In genomic region chr5:20470466-20470865, GRCm38 (mm10) we compare ENCODE assay signal across 10 mouse cellular contexts.
DNase-seq lines count a peak whose midpoint lies in the region; ATAC-seq and TF ChIP-seq lines count a peak whose summit lies in the region.
"Had no signal": no experiment of that assay in that cellular context is flagged by ENCODE, and none has a peak within 500 bp of the region (broad histone marks: within the 10 kb centered on the region; RNA-seq: fewer than 3 reads in every experiment).

No protein-coding gene starts in this region.

- DNase-seq in CD4-positive helper T cell, adult 2 months (ENCODE audit: low read depth, low spot score), result peak; percentile 30
- peak; percentile 50 for DNase-seq in adrenal gland, postnatal 10 days
- DNase-seq in kidney, postnatal 0 days (ENCODE audit: low spot score), result no peak
- no peak for DNase-seq in right cerebral cortex, postnatal 25 days

- H3K4me1 ChIP-seq in hindbrain, embryonic 13.5 days (replicated peaks), result no peaks in the 10 kb centered on the region
- H3K4me1 ChIP-seq in hindbrain, embryonic 12.5 days, result no peaks in the 10 kb centered on the region
- H3K4me1 ChIP-seq in kidney, postnatal 0 days (replicated peaks; ENCODE audit: insufficient read depth, low read length), result no peaks in the 10 kb centered on the region
- no peaks in the 10 kb centered on the region for H3K4me1 ChIP-seq in small intestine, adult 2 months (ENCODE audit: control insufficient read depth, insufficient read depth, insufficient read length, low read length)
- H3K4me1 ChIP-seq: embryonic facial prominence, embryonic 12.5 days; liver, embryonic 15.5 days had no signal

- peaks cover 8% of the 10 kb centered on the region for H3K36me3 ChIP-seq in hindbrain, embryonic 13.5 days
- H3K36me3 ChIP-seq in hindbrain, embryonic 12.5 days, result no peaks in the 10 kb centered on the region
- H3K36me3 ChIP-seq in kidney, postnatal 0 days (ENCODE audit: insufficient read depth, low read length), result no peaks in the 10 kb centered on the region
- H3K36me3 ChIP-seq in small intestine, adult 2 months (ENCODE audit: control insufficient read depth, insufficient read depth, low read length), result no peaks in the 10 kb centered on the region
- H3K36me3 ChIP-seq: embryonic facial prominence, embryonic 12.5 days; liver, embryonic 15.5 days had no signal

- H3K9ac ChIP-seq in hindbrain, embryonic 13.5 days, result no peak overlapping the region
- H3K9ac ChIP-seq in hindbrain, embryonic 12.5 days, result no peak overlapping the region
- no peak overlapping the region for H3K9ac ChIP-seq in kidney, postnatal 0 days (ENCODE audit: low read depth, low read length)
- H3K9ac ChIP-seq: embryonic facial prominence, embryonic 12.5 days; liver, embryonic 15.5 days had no signal

- H3K9me3 ChIP-seq in hindbrain, embryonic 13.5 days, result no peaks in the 10 kb centered on the region
- no peaks in the 10 kb centered on the region for H3K9me3 ChIP-seq in hindbrain, embryonic 12.5 days (replicated peaks)
- H3K9me3 ChIP-seq in kidney, postnatal 0 days (replicated peaks; ENCODE audit: low read length), result no peaks in the 10 kb centered on the region
- H3K9me3 ChIP-seq: embryonic facial prominence, embryonic 12.5 days; liver, embryonic 15.5 days had no signal

- H3K27ac ChIP-seq in hindbrain, embryonic 13.5 days, result no peak overlapping the region
- no peak overlapping the region for H3K27ac ChIP-seq in hindbrain, embryonic 12.5 days
- H3K27ac ChIP-seq in kidney, postnatal 0 days, result no peak overlapping the region
- H3K27ac ChIP-seq in small intestine, adult 2 months (ENCODE audit: insufficient read depth, low read depth, low read length), result no peak overlapping the region
- H3K27ac ChIP-seq: embryonic facial prominence, embryonic 12.5 days; liver, embryonic 15.5 days had no signal

- TF ChIP-seq POLR2A in small intestine, adult 2 months (IDR thresholded peaks at IDR 0.05; ENCODE audit: low read depth, low read length), result no peak

- H3K4me2 ChIP-seq in hindbrain, embryonic 13.5 days, result no peak overlapping the region
- H3K4me2 ChIP-seq in hindbrain, embryonic 12.5 days (replicated peaks), result no peak overlapping the region
- no peak overlapping the region for H3K4me2 ChIP-seq in kidney, postnatal 0 days (ENCODE audit: low read length)
- H3K4me2 ChIP-seq: embryonic facial prominence, embryonic 12.5 days; liver, embryonic 15.5 days had no signal

- ATAC-seq in hindbrain, embryonic 13.5 days (ENCODE audit: low FRiP score), result 0 out of 2 replicates have a peak, but pooled peaks have one; percentile 36
- no peak for ATAC-seq in hindbrain, embryonic 12.5 days (ENCODE audit: low FRiP score)
- no peak for ATAC-seq in kidney, postnatal 0 days (replicated peaks; ENCODE audit: low FRiP score, low read depth)
- ATAC-seq in erythroblast, adult 5-6 weeks (replicated peaks; ENCODE audit: low FRiP score, poor library complexity, severe bottlenecking), result no peak

- TF ChIP-seq CTCF in kidney, postnatal 0 days (IDR thresholded peaks at IDR 0.05; ENCODE audit: low read depth), result peak; percentile 63
- TF ChIP-seq CTCF in small intestine, adult 2 months (IDR thresholded peaks at IDR 0.05; ENCODE audit: extremely low read depth, insufficient read length, insufficient replicate concordance, low read depth, low read length), result peak; percentile 55; the same call in 1 of the 2 replicates

- no peak overlapping the region for H3K4me3 ChIP-seq in hindbrain, embryonic 13.5 days
- no peak overlapping the region for H3K4me3 ChIP-seq in hindbrain, embryonic 12.5 days
- no peak overlapping the region for H3K4me3 ChIP-seq in kidney, postnatal 0 days (replicated peaks; ENCODE audit: low read depth, low read length)
- H3K4me3 ChIP-seq in small intestine, adult 2 months (ENCODE audit: low read depth, low read length), result no peak overlapping the region
- H3K4me3 ChIP-seq: embryonic facial prominence, embryonic 12.5 days; liver, embryonic 15.5 days had no signal

- H3K27me3 ChIP-seq in hindbrain, embryonic 13.5 days, result no peaks in the 10 kb centered on the region
- no peaks in the 10 kb centered on the region for H3K27me3 ChIP-seq in hindbrain, embryonic 12.5 days
- H3K27me3 ChIP-seq in kidney, postnatal 0 days (ENCODE audit: insufficient read depth, low read length), result no peaks in the 10 kb centered on the region
- no peaks in the 10 kb centered on the region for H3K27me3 ChIP-seq in small intestine, adult 2 months (ENCODE audit: control insufficient read depth, insufficient read depth, low read length)
- H3K27me3 ChIP-seq: embryonic facial prominence, embryonic 12.5 days; liver, embryonic 15.5 days had no signal

Comparison
In these comparisons a context has a peak if more than half of its experiments do, and no peak if none do; other contexts are left out.
1. DNase-seq: peak in CD4-positive helper T cell, adult 2 months (single experiment) and adrenal gland, postnatal 10 days (single experiment); none in kidney, postnatal 0 days (single experiment) and right cerebral cortex, postnatal 25 days (single experiment).